Mouse (Mus musculus) heart, postnatal 0 days (tissue): ENCODE measurements around the gene Nsun5.

Experiments
- CTCF ChIP-seq: IDR thresholded peaks from 2 replicates; pipeline ENCODE4 v1.5.1; 2016; ENCODE audit warnings: antibody characterized with exemption, control low read depth, low read depth
- EP300 ChIP-seq: IDR thresholded peaks from 2 replicates; pipeline ENCODE4 v1.6.1; 2016; ENCODE audit warnings: antibody characterized with exemption, low read depth

GRCm38 (mm10) chr5:135353564-135353963 is 16.2 kb upstream of the Nsun5 start:
- peak; percentile 16; the same call in 1 of the 2 replicates for TF ChIP-seq CTCF
- no peak for TF ChIP-seq EP300
